Mouse (Mus musculus) testis, adult 10 weeks (tissue): ENCODE data around the gene Slc25a15. TPM values are rescaled to one million over a fixed set of nuclear protein-coding genes. Genes with fewer than 3 reads are reported as not detected.

Experiments
- polyA plus RNA-seq: library from polyadenylated mRNA; stranded (reverse); fragments of 350-450 nt; fragmentation: Illumina TruSeq; extraction: RNeasy Lipid Tissue Mini Kit (QIAGEN cat#74804); gene quantifications from one replicate; pipeline ENCODE4 v1.2.3, GENCODE M21; 2014; ENCODE audit warnings: low read depth, low replicate concordance

Slc25a15 gene
- polyA plus RNA-seq: 0.97 TPM

DNA sequence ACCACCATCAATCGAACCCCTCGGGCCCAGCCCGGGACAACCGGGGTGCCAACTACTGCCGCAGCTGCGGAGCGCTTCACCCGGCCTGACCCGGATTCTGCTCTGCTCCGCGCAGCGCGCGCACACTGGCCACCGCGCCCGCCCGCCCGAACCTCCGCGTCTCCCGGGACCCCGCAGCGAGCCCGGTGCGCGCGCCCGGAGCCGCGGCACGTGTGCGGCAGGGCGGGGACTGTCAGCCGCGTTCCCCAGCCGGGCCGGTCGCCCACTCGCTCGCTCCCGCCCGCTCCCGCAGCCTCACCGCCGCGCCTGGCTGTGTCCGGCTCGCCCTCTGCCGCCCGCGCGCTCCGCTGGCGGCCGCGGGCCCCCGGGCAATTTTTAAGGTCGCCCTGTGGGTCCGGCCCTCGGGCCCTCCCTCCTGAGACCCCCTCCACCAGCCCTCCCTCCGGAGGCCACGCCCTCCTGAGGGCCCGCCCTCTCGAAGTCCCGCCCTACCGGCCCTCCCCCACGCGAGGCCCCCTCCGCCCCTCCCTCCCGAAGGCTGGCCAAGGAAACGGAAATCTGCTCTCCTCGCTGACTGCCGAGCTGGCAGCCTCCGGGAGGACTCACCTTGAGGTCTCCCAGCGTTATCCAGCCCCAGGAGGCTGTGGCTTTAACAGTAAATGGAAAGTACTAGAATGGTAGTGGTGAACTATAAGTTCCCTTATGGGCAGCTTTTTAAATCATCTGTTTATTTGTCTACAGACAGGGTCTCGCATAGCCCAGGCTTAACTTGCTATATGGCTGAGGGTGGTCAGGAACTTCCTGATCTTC is at the start of gene Slc25a15:
Slc25a15 (minus strand) TSS at position 456 of the 810 bp plus-strand sequence.

DNA sequence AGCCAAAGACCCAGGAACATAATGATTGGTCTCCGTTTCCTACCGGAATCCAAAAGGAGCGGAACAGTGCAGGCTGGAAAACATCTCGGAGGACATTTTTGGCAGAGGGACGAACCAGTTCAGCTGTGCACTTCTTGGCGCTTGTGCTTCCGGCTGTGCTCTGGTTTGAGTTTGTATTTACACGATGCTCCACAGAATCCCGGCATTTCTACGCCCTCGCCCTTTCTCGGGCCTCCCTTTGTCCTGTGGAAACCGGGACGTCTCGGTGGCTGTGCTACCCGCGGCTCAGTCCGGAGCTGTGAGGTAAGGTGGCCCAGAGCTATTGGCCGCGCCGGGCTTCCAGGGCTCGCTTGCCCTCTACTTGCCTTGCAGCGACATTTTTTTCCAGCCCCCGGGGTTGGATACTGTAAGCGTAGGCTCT is 12.9 kb upstream of the Slc25a15 start, which contains the start of gene Mrps31:
Mrps31 (plus strand) TSS at position 80 of the 421 bp plus-strand sequence.

Other genes starting within 250 kb of the Slc25a15 start
- gene Nek3, start 232.2 kb downstream of the Slc25a15 start, polyA plus RNA-seq: 2.0 TPM
- 34.9 TPM for gene Ckap2, start 212.8 kb downstream of the Slc25a15 start, polyA plus RNA-seq
- gene Vps36, start 205.8 kb downstream of the Slc25a15 start, polyA plus RNA-seq: 30.8 TPM
- gene Thsd1, start 171.3 kb downstream of the Slc25a15 start, polyA plus RNA-seq: 0.69 TPM
- gene Tpte, start 115.2 kb downstream of the Slc25a15 start, polyA plus RNA-seq: 18.2 TPM
- 43.1 TPM for gene Mrps31, start 12.8 kb upstream of the Slc25a15 start, polyA plus RNA-seq